Mouse (Mus musculus) common myeloid progenitor, adult 5-6 weeks (primary cell): Measurements from ENCODE around the gene Ddx19a. TPM values are rescaled to one million over a fixed set of nuclear protein-coding genes. Genes with fewer than 3 reads are reported as not detected.
A peak's percentile ranks its signal among the peaks of the same experiment; 100 is the strongest.
"Not testable (repeated sequence)": the region's sequence is repeated elsewhere in the genome, so short reads cannot be mapped to it uniquely, and the experiment has no call there.

Experiments
- ATAC-seq: replicated peaks from 2 replicates; pipeline ENCODE4 v1.8.0; 2016; ENCODE audit warnings: low read depth, mild to moderate bottlenecking, moderate TSS enrichment, inconsistent platforms; ENCODE audit not compliant: poor library complexity, severe bottlenecking
- total RNA-seq: library from RNA; stranded (forward); fragments of 200-1000, 187-1606 nt; gene quantifications from 2 replicates; pipeline ENCODE4 v1.2.3, GENCODE M21; 2017

Ddx19a gene
- total RNA-seq, 1 experiment from 2014 or later, result 51.8 TPM

- ATAC-seq, result no peak
Observed at GRCm38 (mm10) chr8:110940682-110941452, 56.7 kb downstream of the Ddx19a start.

GRCm38 (mm10) chr8:110938882-110939589 is 58.6 kb downstream of the Ddx19a start:
- ATAC-seq, result peak; percentile 87

GRCm38 (mm10) chr8:110936217-110936616 is 61.4 kb downstream of the Ddx19a start:
- no peak for ATAC-seq

GRCm38 (mm10) chr8:110933272-110933671 is 64.3 kb downstream of the Ddx19a start:
- no peak for ATAC-seq

- ATAC-seq, result no peak
Observed at GRCm38 (mm10) chr8:110932444-110932843, 65.2 kb downstream of the Ddx19a start.

GRCm38 (mm10) chr8:110931176-110931939 is 66.2 kb downstream of the Ddx19a start:
- peak; percentile 60 for ATAC-seq

- not testable (repeated sequence) for ATAC-seq
Observed at GRCm38 (mm10) chr8:110929672-110930071, 67.9 kb downstream of the Ddx19a start.

- ATAC-seq, result peak; percentile 83
Observed at GRCm38 (mm10) chr8:110929066-110929465, 68.5 kb downstream of the Ddx19a start.

GRCm38 (mm10) chr8:110928435-110928834 is 69.2 kb downstream of the Ddx19a start:
- no peak for ATAC-seq

- no peak for ATAC-seq
Observed at GRCm38 (mm10) chr8:110926690-110927089, 70.9 kb downstream of the Ddx19a start.

GRCm38 (mm10) chr8:110925691-110926140 is 71.9 kb downstream of the Ddx19a start:
- ATAC-seq, result no peak

Other genes starting within 250 kb of the Ddx19a start
- not detected in 2 replicates for gene Il34, start 191.9 kb downstream of the Ddx19a start, total RNA-seq
- 21.7 and 28.4 TPM in 2 replicates for gene Cog4, start 151.2 kb downstream of the Ddx19a start, total RNA-seq
- gene Sf3b3, start 151.0 kb downstream of the Ddx19a start, total RNA-seq, result 201 and 202 TPM in 2 replicates
- 3.0 and 5.2 TPM in 2 replicates for gene Fuk, start 95.3 kb downstream of the Ddx19a start, total RNA-seq
- gene St3gal2, start 77.9 kb downstream of the Ddx19a start, total RNA-seq, result 7.1 and 12.6 TPM in 2 replicates
- 14.0 and 14.6 TPM in 2 replicates for gene Ddx19b, start 34.0 kb upstream of the Ddx19a start, total RNA-seq
- 45.0 and 48.4 TPM in 2 replicates for gene Aars, start 35.3 kb upstream of the Ddx19a start, total RNA-seq
- gene Exosc6, start 58.5 kb upstream of the Ddx19a start, total RNA-seq, result 28.1 and 55.6 TPM in 2 replicates
- 0.27 TPM in 1 of 2 replicates, not detected in the other for gene Clec18a, start 94.6 kb upstream of the Ddx19a start, total RNA-seq
- gene Pdpr, start 96.8 kb upstream of the Ddx19a start, total RNA-seq, result 24.8 and 24.9 TPM in 2 replicates